In genomic region chr13:55535191-55535590, GRCm38 (mm10) we compare ENCODE assay signal across 8 mouse cellular contexts. TPM values are rescaled to one million over a fixed set of nuclear protein-coding genes. Genes with fewer than 3 reads are reported as not detected.
DNase-seq lines count a peak whose midpoint lies in the region; ATAC-seq and TF ChIP-seq lines count a peak whose summit lies in the region.

No protein-coding gene starts in this region.

- no peak for DNase-seq in kidney, postnatal 0 days (ENCODE audit: low spot score)
- DNase-seq in kidney, adult 8-10 months, result no peak
- no peak for DNase-seq in adrenal gland, adult 18-20 months (ENCODE audit: low spot score in 2 of 2)
- no peak for DNase-seq in thymus, postnatal 14 days
- DNase-seq in right cerebral cortex, postnatal 4 days, result no peak

- H3K4me2 ChIP-seq in kidney, postnatal 0 days (ENCODE audit: low read length), result peak overlapping the region; percentile 93
- peak overlapping the region; percentile 91 for H3K4me2 ChIP-seq in embryonic facial prominence, embryonic 15.5 days (replicated peaks)
- H3K4me2 ChIP-seq in intestine, embryonic 16.5 days (ENCODE audit: low read depth, low read length), result peak overlapping the region; percentile 88
- H3K4me2 ChIP-seq in neural tube, embryonic 13.5 days, result peak overlapping the region; percentile 98

- H3K4me3 ChIP-seq in kidney, postnatal 0 days (replicated peaks; ENCODE audit: low read depth, low read length), result peak overlapping the region; percentile 89; the same call in 1 of the 2 replicates
- H3K4me3 ChIP-seq in embryonic facial prominence, embryonic 15.5 days (replicated peaks), result peak overlapping the region; percentile 89
- H3K4me3 ChIP-seq in intestine, embryonic 16.5 days (ENCODE audit: low read length), result peak overlapping the region; percentile 91
- H3K4me3 ChIP-seq in neural tube, embryonic 13.5 days, result peak overlapping the region; percentile 90

- H3K27ac ChIP-seq in kidney, postnatal 0 days, result no peak overlapping the region
- H3K27ac ChIP-seq in embryonic facial prominence, embryonic 15.5 days (replicated peaks), result no peak overlapping the region
- H3K27ac ChIP-seq in intestine, embryonic 16.5 days (ENCODE audit: low read length), result no peak overlapping the region
- no peak overlapping the region for H3K27ac ChIP-seq in neural tube, embryonic 13.5 days (replicated peaks)

- no peak overlapping the region for H3K9ac ChIP-seq in kidney, postnatal 0 days (ENCODE audit: low read depth, low read length)
- no peak overlapping the region for H3K9ac ChIP-seq in embryonic facial prominence, embryonic 15.5 days
- H3K9ac ChIP-seq in intestine, embryonic 16.5 days (ENCODE audit: low read depth, low read length), result peak overlapping the region; percentile 86; the same call in 1 of the 2 replicates
- H3K9ac ChIP-seq in neural tube, embryonic 13.5 days, result peak overlapping the region; percentile 86

- H3K9me3 ChIP-seq in kidney, postnatal 0 days (replicated peaks; ENCODE audit: low read length), result no peaks in the 10 kb centered on the region
- no peaks in the 10 kb centered on the region for H3K9me3 ChIP-seq in embryonic facial prominence, embryonic 15.5 days (replicated peaks)
- H3K9me3 ChIP-seq in intestine, embryonic 16.5 days (ENCODE audit: control insufficient read depth, low read length), result no peaks in the 10 kb centered on the region
- H3K9me3 ChIP-seq in neural tube, embryonic 13.5 days, result no peaks in the 10 kb centered on the region

- no peak for ATAC-seq in kidney, postnatal 0 days (replicated peaks; ENCODE audit: low FRiP score, low read depth)
- no peak for ATAC-seq in embryonic facial prominence, embryonic 15.5 days (ENCODE audit: insufficient number of reproducible peaks, low FRiP score, low TSS enrichment, low read depth)
- ATAC-seq in intestine, embryonic 16.5 days, result no peak
- no peak for ATAC-seq in neural tube, embryonic 13.5 days (ENCODE audit: low read depth)

- H3K4me1 ChIP-seq in kidney, postnatal 0 days (replicated peaks; ENCODE audit: insufficient read depth, low read length), result no peaks in the 10 kb centered on the region; the same call in 1 of the 2 replicates
- H3K4me1 ChIP-seq in embryonic facial prominence, embryonic 15.5 days, result peaks cover 17% of the 10 kb centered on the region
- peaks cover 14% of the 10 kb centered on the region for H3K4me1 ChIP-seq in intestine, embryonic 16.5 days (ENCODE audit: control insufficient read depth, insufficient read depth, low read length)
- peaks cover 18% of the 10 kb centered on the region for H3K4me1 ChIP-seq in neural tube, embryonic 13.5 days (replicated peaks)

- no peak for TF ChIP-seq CTCF in kidney, postnatal 0 days (IDR thresholded peaks at IDR 0.05; ENCODE audit: low read depth)

- H3K36me3 ChIP-seq in kidney, postnatal 0 days (ENCODE audit: insufficient read depth, low read length), result peaks cover 48% of the 10 kb centered on the region
- H3K36me3 ChIP-seq in embryonic facial prominence, embryonic 15.5 days, result peaks cover 72% of the 10 kb centered on the region
- H3K36me3 ChIP-seq in intestine, embryonic 16.5 days (ENCODE audit: control insufficient read depth, insufficient read depth, low read length), result peaks cover 26% of the 10 kb centered on the region
- H3K36me3 ChIP-seq in neural tube, embryonic 13.5 days, result peaks cover 75% of the 10 kb centered on the region

- H3K27me3 ChIP-seq in kidney, postnatal 0 days (ENCODE audit: insufficient read depth, low read length), result no peaks in the 10 kb centered on the region
- no peaks in the 10 kb centered on the region for H3K27me3 ChIP-seq in embryonic facial prominence, embryonic 15.5 days
- no peaks in the 10 kb centered on the region for H3K27me3 ChIP-seq in intestine, embryonic 16.5 days (replicated peaks; ENCODE audit: control insufficient read depth, insufficient read depth, low read length)
- H3K27me3 ChIP-seq in neural tube, embryonic 13.5 days, result no peaks in the 10 kb centered on the region

- 89% methylated on average over 15 of the region's 15 CpGs for WGBS in kidney, postnatal 0 days
- WGBS in embryonic facial prominence, embryonic 15.5 days, result 92% methylated on average over 15 of the region's 15 CpGs
- WGBS in intestine, embryonic 16.5 days, result 94% methylated on average over 15 of the region's 15 CpGs
- WGBS in neural tube, embryonic 13.5 days, result 90% methylated on average over 15 of the region's 15 CpGs

RNA-seq across cellular contexts. Expression of gene Ddx41, which starts 1.3 kb away (rescaled TPM):
- polyA plus RNA-seq in kidney, postnatal 0 days (2015; fragmentation: Nextera tagmentation; extraction: Ambion mirVana), result 60.1 and 60.3 TPM in 2 replicates
- polyA plus RNA-seq in embryonic facial prominence, embryonic 15.5 days (2015; fragmentation: Nextera tagmentation; extraction: Ambion mirVana), result 61.4 and 66.2 TPM in 2 replicates
- 50.5 and 54.8 TPM in 2 replicates for polyA plus RNA-seq in intestine, embryonic 16.5 days (2015; fragmentation: Nextera tagmentation; extraction: Ambion mirVana)
- 51.6 and 54.4 TPM in 2 replicates for polyA plus RNA-seq in neural tube, embryonic 13.5 days (2015; fragmentation: Nextera tagmentation; extraction: Ambion mirVana)
- total RNA-seq in adrenal gland, adult 18-20 months (2021), result 10 to 100 TPM; 40.6 to 47.1 TPM

RNA-seq across cellular contexts. Expression of gene Dok3, which starts 6.1 kb away (rescaled TPM):
- polyA plus RNA-seq in kidney, postnatal 0 days (2015; fragmentation: Nextera tagmentation; extraction: Ambion mirVana), result 1.7 and 1.8 TPM in 2 replicates
- polyA plus RNA-seq in embryonic facial prominence, embryonic 15.5 days (2015; fragmentation: Nextera tagmentation; extraction: Ambion mirVana), result 5.5 and 6.3 TPM in 2 replicates
- polyA plus RNA-seq in intestine, embryonic 16.5 days (2015; fragmentation: Nextera tagmentation; extraction: Ambion mirVana), result 2.7 and 3.0 TPM in 2 replicates
- polyA plus RNA-seq in neural tube, embryonic 13.5 days (2015; fragmentation: Nextera tagmentation; extraction: Ambion mirVana), result 4.2 and 4.6 TPM in 2 replicates
- 1 to 10 TPM; 5.1 to 5.3 TPM for total RNA-seq in adrenal gland, adult 18-20 months (2021)

RNA-seq across cellular contexts. Expression of gene Pdlim7, which starts 21.7 kb away (rescaled TPM):
- 112 and 124 TPM in 2 replicates for polyA plus RNA-seq in kidney, postnatal 0 days (2015; fragmentation: Nextera tagmentation; extraction: Ambion mirVana)
- polyA plus RNA-seq in embryonic facial prominence, embryonic 15.5 days (2015; fragmentation: Nextera tagmentation; extraction: Ambion mirVana), result 165 and 180 TPM in 2 replicates
- 189 and 200 TPM in 2 replicates for polyA plus RNA-seq in intestine, embryonic 16.5 days (2015; fragmentation: Nextera tagmentation; extraction: Ambion mirVana)
- 155 and 167 TPM in 2 replicates for polyA plus RNA-seq in neural tube, embryonic 13.5 days (2015; fragmentation: Nextera tagmentation; extraction: Ambion mirVana)
- 10 to 100 TPM; 11.6 to 26.8 TPM for total RNA-seq in adrenal gland, adult 18-20 months (2021)

RNA-seq across cellular contexts. Expression of gene Fam193b, which starts 35.7 kb away (rescaled TPM):
- 23.9 and 24.9 TPM in 2 replicates for polyA plus RNA-seq in kidney, postnatal 0 days (2015; fragmentation: Nextera tagmentation; extraction: Ambion mirVana)
- 43.4 and 46.0 TPM in 2 replicates for polyA plus RNA-seq in embryonic facial prominence, embryonic 15.5 days (2015; fragmentation: Nextera tagmentation; extraction: Ambion mirVana)
- 21.2 and 22.5 TPM in 2 replicates for polyA plus RNA-seq in intestine, embryonic 16.5 days (2015; fragmentation: Nextera tagmentation; extraction: Ambion mirVana)
- 49.9 and 55.4 TPM in 2 replicates for polyA plus RNA-seq in neural tube, embryonic 13.5 days (2015; fragmentation: Nextera tagmentation; extraction: Ambion mirVana)
- total RNA-seq in adrenal gland, adult 18-20 months (2021), result 10 to 100 TPM; 45.5 to 52.7 TPM

RNA-seq across cellular contexts. Expression of gene Tmed9, which starts 38.3 kb away (rescaled TPM):
- polyA plus RNA-seq in kidney, postnatal 0 days (2015; fragmentation: Nextera tagmentation; extraction: Ambion mirVana), result 136 and 160 TPM in 2 replicates
- polyA plus RNA-seq in embryonic facial prominence, embryonic 15.5 days (2015; fragmentation: Nextera tagmentation; extraction: Ambion mirVana), result 163 and 178 TPM in 2 replicates
- polyA plus RNA-seq in intestine, embryonic 16.5 days (2015; fragmentation: Nextera tagmentation; extraction: Ambion mirVana), result 121 and 131 TPM in 2 replicates
- polyA plus RNA-seq in neural tube, embryonic 13.5 days (2015; fragmentation: Nextera tagmentation; extraction: Ambion mirVana), result 99.2 and 106 TPM in 2 replicates
- total RNA-seq in adrenal gland, adult 18-20 months (2021), result 100 to 1,000 TPM; 141 to 184 TPM

Comparison
In these comparisons a context has a peak if more than half of its experiments do, and no peak if none do; other contexts are left out.
1. H3K9ac ChIP-seq: peak in intestine, embryonic 16.5 days (single experiment) and neural tube, embryonic 13.5 days (single experiment); none in kidney, postnatal 0 days (single experiment) and embryonic facial prominence, embryonic 15.5 days (single experiment).
2. Peak in every context shown above with its lines, with median percentiles within 50 percentile points of each other: H3K4me2 ChIP-seq and H3K4me3 ChIP-seq.